Mouse (Mus musculus) intestine, embryonic 15.5 days (tissue): Measurements from ENCODE around the gene Pgp. TPM values are rescaled to one million over a fixed set of nuclear protein-coding genes. Genes with fewer than 3 reads are reported as not detected.
"Not testable (repeated sequence)": the region's sequence is repeated elsewhere in the genome, so short reads cannot be mapped to it uniquely, and the experiment has no call there.

Source experiments
- ATAC-seq: fragments of 200-750 bp; cut with Nextera tagmentation; 2 replicates; pipeline ENCODE4 v1.8.0; 2017; ENCODE audit warnings: moderate TSS enrichment, moderate library complexity
- H3K27ac ChIP-seq: fragments of 300-500 bp; sonication (generic); 2 replicates; pipeline ENCODE4 v1.5.1; 2015; ENCODE audit warnings: mild to moderate bottlenecking, inconsistent platforms
- H3K27me3 ChIP-seq: fragments of 300-500 bp; sonication (generic); replicated peaks from 2 replicates; pipeline ENCODE4 v1.6.1; 2015; ENCODE audit warnings: inconsistent platforms
- H3K36me3 ChIP-seq: fragments of 300-500 bp; sonication (generic); 2 replicates; pipeline ENCODE4 v1.6.1; 2015; ENCODE audit warnings: inconsistent platforms
- H3K4me1 ChIP-seq: fragments of 300-500 bp; sonication (generic); replicated peaks from 2 replicates; pipeline ENCODE4 v1.6.1; 2015; ENCODE audit warnings: inconsistent platforms
- H3K4me2 ChIP-seq: fragments of 300-500 bp; sonication (generic); replicated peaks from 2 replicates; pipeline ENCODE4 v1.6.1; 2015; ENCODE audit warnings: mild to moderate bottlenecking, inconsistent platforms
- H3K4me3 ChIP-seq: fragments of 300-500 bp; sonication (generic); replicated peaks from 2 replicates; pipeline ENCODE4 v1.5.1; 2015; ENCODE audit warnings: inconsistent platforms
- H3K9ac ChIP-seq: fragments of 300-500 bp; sonication (generic); 2 replicates; pipeline ENCODE4 v1.6.1; 2015; ENCODE audit warnings: inconsistent platforms
- H3K9me3 ChIP-seq: fragments of 300-500 bp; sonication (generic); 2 replicates; pipeline ENCODE4 v1.6.1; 2016; ENCODE audit warnings: inconsistent platforms
- WGBS: fragments of 180-500 bp; shearing (Covaris S2); methylation state at CpG from one replicate; pipeline ENCODE4 v1.1.7; 2015; 5-methylcytosine and 5-hydroxymethylcytosine counted together
- polyA plus RNA-seq: library from polyadenylated mRNA; unstranded; fragments of >200 nt; fragmentation: Nextera tagmentation; extraction: Ambion mirVana; gene quantifications from 2 replicates; pipeline ENCODE4 v1.2.1, GENCODE M21; 2015

Pgp gene
- polyA plus RNA-seq, 1 experiment from 2014 or later: 79.9 TPM

DNA sequence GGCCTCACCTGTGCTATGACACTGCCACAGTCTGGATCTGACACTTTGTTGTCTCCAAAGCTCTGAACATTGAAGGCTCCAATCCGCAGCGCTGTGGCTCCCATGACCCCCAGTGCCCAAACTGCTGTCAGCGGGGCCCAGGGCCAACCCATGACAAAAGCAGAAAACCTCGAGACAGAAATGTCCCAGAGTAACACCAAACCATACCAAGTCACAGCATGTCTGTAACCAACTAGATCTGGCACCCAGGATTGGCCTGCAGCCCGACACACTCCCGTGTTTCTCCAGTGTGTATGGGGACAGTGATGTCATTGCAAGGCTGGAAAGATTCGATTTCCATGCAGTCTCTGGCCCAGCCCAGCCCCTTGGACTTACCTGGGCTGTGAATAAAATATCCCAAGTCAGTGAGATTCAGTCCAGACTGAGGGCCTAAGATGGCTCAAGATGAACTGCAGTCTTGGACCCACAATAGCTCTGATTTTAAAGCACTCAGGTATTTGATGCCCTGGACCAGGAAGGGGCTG lies 27.5 kb upstream of the Pgp start, which contains the start of gene Dnase1l2:
Dnase1l2 (minus strand) TSS at position 474 of the 524 bp plus-strand sequence.
- no peak within 1 kb of the TSS for H3K4me3 ChIP-seq
- H3K4me2 ChIP-seq: no peak within 1 kb of the TSS
- whole genome bisulfite sequencing: 85% methylated on average over 7 of the region's 7 CpGs
- H3K27me3 ChIP-seq: no peaks in the 10 kb centered on the region
- no peak for ATAC-seq
- H3K4me1 ChIP-seq: no peaks in the 10 kb centered on the region
- no peak within 1 kb of the TSS for H3K9ac ChIP-seq
- H3K9me3 ChIP-seq: no peaks in the 10 kb centered on the region
- peaks cover 56% of the 10 kb centered on the region for H3K36me3 ChIP-seq
- no peak within 1 kb of the TSS for H3K27ac ChIP-seq

- Histone ChIP-seq H3K9me3 (no peaks in the 10 kb centered on the region), H3K4me1 (no peaks in the 10 kb centered on the region), H3K27ac (no peak overlapping the region), H3K4me3 (no peak overlapping the region), H3K36me3 (peaks cover 62% of the 10 kb centered on the region), H3K4me2 (no peak overlapping the region), H3K27me3 (no peaks in the 10 kb centered on the region), H3K9ac (no peak overlapping the region)
- 86% methylated on average over 4 of the region's 4 CpGs for WGBS
- ATAC-seq: no peak
Measured at GRCm38 (mm10) chr17:24443409-24443808, 26.8 kb upstream of the Pgp start.

GRCm38 (mm10) chr17:24446590-24446989 lies 23.6 kb upstream of the Pgp start:
- WGBS: 86% methylated on average over 8 of the region's 8 CpGs
- no peak overlapping the region for H3K9ac ChIP-seq
- no peak overlapping the region for H3K27ac ChIP-seq

DNA sequence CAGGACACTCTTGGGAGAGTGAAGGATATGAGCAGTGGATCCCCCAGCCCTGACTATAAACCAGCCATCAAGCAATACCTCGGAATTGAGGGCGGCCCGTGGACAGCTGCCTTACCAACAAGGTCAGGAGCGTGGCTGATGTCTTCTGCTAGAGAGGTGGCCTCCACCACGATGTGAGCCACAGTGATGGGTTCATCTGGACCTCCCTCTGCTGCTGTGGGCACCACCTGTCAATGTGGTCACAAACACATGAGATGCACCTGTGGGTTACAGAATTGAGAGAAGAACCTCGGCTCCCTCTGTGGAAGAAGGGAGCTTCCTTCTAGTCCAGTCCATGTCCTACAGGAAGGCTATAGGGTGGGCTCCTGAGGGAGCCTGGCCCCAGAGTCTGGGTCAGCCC lies 20.7 kb upstream of the Pgp start:
- H3K4me3 ChIP-seq: no peak overlapping the region
- H3K27me3 ChIP-seq: no peaks in the 10 kb centered on the region
- no peak overlapping the region for H3K4me2 ChIP-seq
- H3K27ac ChIP-seq: no peak overlapping the region
- no peak overlapping the region for H3K9ac ChIP-seq
- H3K36me3 ChIP-seq: peaks cover 46% of the 10 kb centered on the region
- 96% methylated on average over 6 of the region's 6 CpGs for WGBS
- no peak for ATAC-seq
- peaks cover 12% of the 10 kb centered on the region for H3K4me1 ChIP-seq
- no peaks in the 10 kb centered on the region for H3K9me3 ChIP-seq

More at GRCm38 (mm10) chr17:24446590-24446989, 23.6 kb upstream of the Pgp start:
- Histone ChIP-seq H3K27me3 (no peaks in the 10 kb centered on the region), H3K36me3 (peaks cover 61% of the 10 kb centered on the region), H3K9me3 (no peaks in the 10 kb centered on the region), H3K4me1 (no peaks in the 10 kb centered on the region), H3K4me2 (no peak overlapping the region), H3K4me3 (no peak overlapping the region)
- no peak for ATAC-seq

DNA sequence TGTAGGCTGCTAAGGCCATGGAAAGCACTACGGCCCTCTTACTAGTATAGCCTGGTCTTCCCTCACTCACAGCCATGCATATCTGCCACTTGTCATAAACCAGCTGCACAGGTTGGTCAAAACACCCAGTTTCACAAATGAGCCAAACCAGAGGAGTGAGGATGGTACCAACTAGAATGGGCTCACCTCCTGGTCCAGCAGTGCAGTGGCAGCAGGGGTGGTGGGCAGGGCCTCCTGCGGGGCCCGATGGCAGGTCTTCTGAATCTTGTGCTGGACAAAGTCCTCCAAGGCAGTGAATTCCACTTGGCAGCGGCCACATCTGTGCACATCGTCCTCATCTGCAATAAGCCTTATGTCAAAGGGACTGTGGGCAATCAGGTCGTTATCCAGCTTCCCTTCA lies 19.0 kb upstream of the Pgp start:
- WGBS: 91% methylated on average over 6 of the region's 6 CpGs
- Histone ChIP-seq H3K9ac (no peak overlapping the region), H3K27ac (no peak overlapping the region), H3K27me3 (no peaks in the 10 kb centered on the region), H3K4me2 (no peak overlapping the region), H3K36me3 (peaks cover 30% of the 10 kb centered on the region), H3K9me3 (no peaks in the 10 kb centered on the region), H3K4me3 (no peak overlapping the region), H3K4me1 (peaks cover 12% of the 10 kb centered on the region)
- ATAC-seq: no peak

DNA sequence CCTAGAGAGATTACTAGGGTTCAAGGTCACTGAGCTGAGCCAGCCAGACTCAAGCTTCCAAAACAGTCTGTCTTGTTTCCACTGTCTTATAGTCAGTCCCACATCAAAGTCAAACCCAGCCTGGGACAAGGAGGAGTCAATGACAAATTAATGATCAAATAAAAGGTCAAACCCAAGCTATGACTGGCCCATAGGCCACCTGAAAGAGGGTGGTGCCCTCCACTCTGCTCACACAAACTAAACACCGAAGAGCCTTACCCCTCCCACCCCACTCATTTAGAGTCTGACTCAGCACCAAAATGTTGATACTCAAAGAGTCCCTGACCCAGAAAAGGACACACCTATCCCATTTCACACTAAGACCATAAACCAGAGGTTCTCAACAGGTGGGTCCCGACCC lies 16.8 kb upstream of the Pgp start:
- Histone ChIP-seq H3K9me3 (no peaks in the 10 kb centered on the region), H3K4me1 (peaks cover 12% of the 10 kb centered on the region), H3K36me3 (peaks cover 12% of the 10 kb centered on the region; the same call in 1 of the 2 replicates), H3K27me3 (no peaks in the 10 kb centered on the region), H3K4me2 (peak overlapping the region; percentile 60; the same call in 1 of the 2 replicates), H3K4me3 (no peak overlapping the region), H3K9ac (no peak overlapping the region), H3K27ac (no peak overlapping the region)
- 52% methylated on average over 2 of the region's 2 CpGs for WGBS
- ATAC-seq: no peak

GRCm38 (mm10) chr17:24454218-24454755 lies 15.9 kb upstream of the Pgp start:
- Histone ChIP-seq H3K4me1 (peaks cover 12% of the 10 kb centered on the region), H3K36me3 (peaks cover 10% of the 10 kb centered on the region; the same call in 1 of the 2 replicates), H3K27me3 (no peaks in the 10 kb centered on the region), H3K27ac (peak overlapping the region; percentile 98), H3K4me2 (peak overlapping the region; percentile 60), H3K4me3 (peak overlapping the region; percentile 88), H3K9ac (peak overlapping the region; percentile 94), H3K9me3 (no peaks in the 10 kb centered on the region)
- 0 out of 2 replicates have a peak, but pooled peaks have one; percentile 3 for ATAC-seq
- WGBS: 1% methylated on average over 14 of the region's 14 CpGs

DNA sequence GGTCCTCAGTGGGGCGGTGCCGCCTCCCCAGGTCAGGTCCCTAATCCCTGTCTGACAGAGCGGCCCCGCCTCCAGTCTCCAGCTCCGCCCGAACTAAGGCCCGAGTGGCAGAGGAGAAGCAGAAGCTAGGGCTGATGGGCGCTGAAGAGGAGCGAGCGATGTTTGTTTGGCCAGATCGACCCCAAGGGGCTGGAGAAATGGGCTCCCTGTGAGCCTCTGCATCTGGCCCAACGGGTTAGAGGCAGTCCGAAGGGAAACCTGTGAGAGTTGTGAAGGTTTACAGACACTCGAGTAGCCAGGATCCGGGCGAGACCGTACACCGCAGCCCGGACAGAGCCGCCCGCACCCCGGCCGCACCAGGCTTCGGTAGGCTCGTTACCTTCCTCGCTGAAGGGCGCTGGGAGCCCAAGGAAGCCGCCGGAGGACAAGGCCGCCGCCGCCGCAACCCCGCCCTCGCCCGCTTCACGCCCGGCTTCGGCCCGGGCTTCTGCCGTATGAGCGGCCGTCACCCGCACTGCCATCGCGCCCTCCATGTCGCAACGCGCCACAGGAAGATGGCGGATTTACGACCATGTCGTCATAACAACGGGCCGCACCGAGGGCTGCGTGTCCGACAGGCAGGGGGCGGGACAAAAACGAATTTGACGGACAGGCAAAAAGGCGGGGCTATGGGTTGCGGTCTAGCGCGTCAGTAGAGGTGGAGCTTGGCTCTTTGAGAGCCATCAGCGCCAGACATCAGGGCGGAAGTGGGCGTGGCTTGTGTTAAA lies 15.3 kb upstream of the Pgp start:
- Histone ChIP-seq H3K27me3 (no peaks in the 10 kb centered on the region), H3K4me3 (peak overlapping the region; percentile 88), H3K27ac (peak overlapping the region; percentile 98), H3K4me1 (peaks cover 12% of the 10 kb centered on the region), H3K36me3 (peaks cover 4% of the 10 kb centered on the region; the same call in 1 of the 2 replicates), H3K9ac (peak overlapping the region; percentile 94), H3K4me2 (peak overlapping the region; percentile 60), H3K9me3 (no peaks in the 10 kb centered on the region)
- peak; percentile 95 for ATAC-seq
- WGBS: under 1% methylated on average over 66 of the region's 67 CpGs

GRCm38 (mm10) chr17:24455523-24456206 lies 14.5 kb upstream of the Pgp start:
- ATAC-seq: peak; percentile 13
- Histone ChIP-seq H3K27ac (peak overlapping the region; percentile 32; the same call in 1 of the 2 replicates), H3K4me2 (peak overlapping the region; percentile 60), H3K4me3 (0 out of 2 replicates have a peak overlapping the region, but pooled peaks have one; percentile 88), H3K4me1 (peaks cover 12% of the 10 kb centered on the region)
- WGBS: 49% methylated on average over 10 of the region's 10 CpGs
- not testable (repeated sequence) for H3K27me3 ChIP-seq, H3K36me3 ChIP-seq, H3K9ac ChIP-seq, H3K9me3 ChIP-seq

- Histone ChIP-seq H3K9me3 (no peaks in the 10 kb centered on the region), H3K9ac (no peak overlapping the region), H3K4me3 (no peak overlapping the region), H3K36me3 (no peaks in the 10 kb centered on the region), H3K4me1 (no peaks in the 10 kb centered on the region), H3K27me3 (no peaks in the 10 kb centered on the region), H3K4me2 (no peak overlapping the region), H3K27ac (no peak overlapping the region)
- 72% methylated on average over 2 of the region's 2 CpGs for WGBS
- ATAC-seq: no peak
Measured at GRCm38 (mm10) chr17:24461580-24461979, 8.6 kb upstream of the Pgp start.

GRCm38 (mm10) chr17:24462932-24463331 lies 7.3 kb upstream of the Pgp start:
- no peak for ATAC-seq
- Histone ChIP-seq H3K36me3 (no peaks in the 10 kb centered on the region), H3K4me1 (no peaks in the 10 kb centered on the region), H3K9me3 (no peaks in the 10 kb centered on the region), H3K4me2 (no peak overlapping the region), H3K27me3 (no peaks in the 10 kb centered on the region), H3K9ac (no peak overlapping the region), H3K27ac (no peak overlapping the region), H3K4me3 (no peak overlapping the region)
- WGBS: 78% methylated on average over 1 of the region's 1 CpGs
